Comparison of ENCODE assay signal across 12 mouse cellular contexts in genomic region chr1:81904056-81904455, GRCm38 (mm10).
DNase-seq lines count a peak whose midpoint lies in the region; ATAC-seq and TF ChIP-seq lines count a peak whose summit lies in the region.
"Had no signal": no experiment of that assay in that cellular context is flagged by ENCODE, and none has a peak within 500 bp of the region (broad histone marks: within the 10 kb centered on the region; RNA-seq: fewer than 3 reads in every experiment).

No protein-coding gene starts in this region.

- H3K9ac ChIP-seq in midbrain, embryonic 14.5 days (replicated peaks; ENCODE audit: low read length): no peak overlapping the region
- no peak overlapping the region for H3K9ac ChIP-seq in midbrain, embryonic 16.5 days (ENCODE audit: low read depth, low read length)
- H3K9ac ChIP-seq in limb, embryonic 14.5 days (ENCODE audit: low read depth, low read length, severe bottlenecking): no peak overlapping the region
- H3K9ac ChIP-seq in stomach, postnatal 0 days (ENCODE audit: low read length): no peak overlapping the region
- H3K9ac ChIP-seq: forebrain, embryonic 15.5 days; heart, embryonic 15.5 days had no signal

- no peak for DNase-seq in gastrocnemius, adult 2 months
- DNase-seq in gastrocnemius, postnatal 36 days: no peak
- DNase-seq in midbrain, embryonic 14.5 days: peak; percentile 1
- DNase-seq in limb, embryonic 14.5 days (ENCODE audit: low spot score): peak; percentile 18
- DNase-seq in stomach, postnatal 0 days (ENCODE audit: low spot score): peak; percentile 58
- DNase-seq in thymus, adult 2 months: no peak

- no peak for TF ChIP-seq POLR2A in limb, embryonic 14.5 days (IDR thresholded peaks at IDR 0.05; ENCODE audit: borderline replicate concordance, extremely low read depth, insufficient read depth, insufficient read length)
- TF ChIP-seq POLR2A in thymus, adult 2 months (IDR thresholded peaks at IDR 0.05; ENCODE audit: control insufficient read depth, extremely low read depth, insufficient read depth, low read length, poor library complexity): no peak

- H3K4me1 ChIP-seq in midbrain, embryonic 14.5 days (ENCODE audit: control insufficient read depth, insufficient read depth, low read length): no peaks in the 10 kb centered on the region
- no peaks in the 10 kb centered on the region for H3K4me1 ChIP-seq in midbrain, embryonic 16.5 days (ENCODE audit: control insufficient read depth, insufficient read depth, low read length)
- H3K4me1 ChIP-seq in limb, embryonic 14.5 days (ENCODE audit: control insufficient read depth, insufficient read depth, low read length): peaks cover 4% of the 10 kb centered on the region; the same call in 1 of the 2 replicates
- no peaks in the 10 kb centered on the region for H3K4me1 ChIP-seq in stomach, postnatal 0 days (replicated peaks; ENCODE audit: control insufficient read depth, insufficient read depth)
- H3K4me1 ChIP-seq in thymus, adult 2 months (replicated peaks; ENCODE audit: control insufficient read depth, insufficient read depth, low read length): no peaks in the 10 kb centered on the region
- H3K4me1 ChIP-seq: forebrain, embryonic 15.5 days; heart, embryonic 15.5 days had no signal

- WGBS in midbrain, embryonic 14.5 days: 88% methylated on average over 3 of the region's 3 CpGs
- WGBS in midbrain, embryonic 16.5 days: 80% methylated on average over 3 of the region's 3 CpGs
- WGBS in limb, embryonic 14.5 days: 46% methylated on average over 3 of the region's 3 CpGs
- WGBS in stomach, postnatal 0 days: 23% methylated on average over 3 of the region's 3 CpGs
- WGBS in thymus, adult 2 months: 91% methylated on average over 3 of the region's 3 CpGs

- H3K4me2 ChIP-seq in midbrain, embryonic 14.5 days (ENCODE audit: low read length): no peak overlapping the region
- H3K4me2 ChIP-seq in midbrain, embryonic 16.5 days (ENCODE audit: low read length): no peak overlapping the region
- no peak overlapping the region for H3K4me2 ChIP-seq in limb, embryonic 14.5 days (replicated peaks; ENCODE audit: low read depth, low read length, severe bottlenecking)
- no peak overlapping the region for H3K4me2 ChIP-seq in stomach, postnatal 0 days (replicated peaks; ENCODE audit: low read depth)
- H3K4me2 ChIP-seq: forebrain, embryonic 15.5 days; heart, embryonic 15.5 days had no signal

- no peak for ATAC-seq in midbrain, embryonic 14.5 days (ENCODE audit: low FRiP score, low TSS enrichment)
- no peak for ATAC-seq in midbrain, embryonic 16.5 days
- ATAC-seq in limb, embryonic 14.5 days (ENCODE audit: low FRiP score, low read depth): peak; percentile 44
- ATAC-seq in stomach, postnatal 0 days (ENCODE audit: low FRiP score, low TSS enrichment): peak; percentile 93
- no peak for ATAC-seq in frontal cortex, adult (ENCODE audit: low TSS enrichment)
- ATAC-seq: forebrain, embryonic 15.5 days had no signal

- H3K27me3 ChIP-seq in midbrain, embryonic 14.5 days (ENCODE audit: control insufficient read depth, insufficient read depth, low read length): no peaks in the 10 kb centered on the region
- H3K27me3 ChIP-seq in midbrain, embryonic 16.5 days (ENCODE audit: control insufficient read depth, insufficient read depth, low read depth, low read length): no peaks in the 10 kb centered on the region
- no peaks in the 10 kb centered on the region for H3K27me3 ChIP-seq in limb, embryonic 14.5 days (ENCODE audit: control insufficient read depth, insufficient read depth, low read length)
- no peaks in the 10 kb centered on the region for H3K27me3 ChIP-seq in stomach, postnatal 0 days (ENCODE audit: control insufficient read depth, insufficient read depth, low read length)
- no peaks in the 10 kb centered on the region for H3K27me3 ChIP-seq in thymus, adult 2 months (ENCODE audit: control insufficient read depth, insufficient read depth, low read length)
- H3K27me3 ChIP-seq: forebrain, embryonic 15.5 days; heart, embryonic 15.5 days had no signal

- peak overlapping the region; percentile 67 for H3K27ac ChIP-seq in gastrocnemius, adult 2 months
- no peak overlapping the region for H3K27ac ChIP-seq in midbrain, embryonic 14.5 days (replicated peaks; ENCODE audit: low read depth, low read length)
- no peak overlapping the region for H3K27ac ChIP-seq in midbrain, embryonic 16.5 days (ENCODE audit: low read length)
- peak overlapping the region; percentile 63; the same call in 1 of the 2 replicates for H3K27ac ChIP-seq in limb, embryonic 14.5 days (replicated peaks; ENCODE audit: low read depth, low read length)
- no peak overlapping the region for H3K27ac ChIP-seq in stomach, postnatal 0 days (replicated peaks)
- H3K27ac ChIP-seq in thymus, adult 2 months (ENCODE audit: control insufficient read depth, insufficient read depth, low read length): no peak overlapping the region
- H3K27ac ChIP-seq: forebrain, embryonic 15.5 days; heart, embryonic 15.5 days; macrophage had no signal

- H3K9me3 ChIP-seq in midbrain, embryonic 14.5 days (ENCODE audit: control insufficient read depth, low read length): no peaks in the 10 kb centered on the region
- no peaks in the 10 kb centered on the region for H3K9me3 ChIP-seq in midbrain, embryonic 16.5 days (replicated peaks; ENCODE audit: control insufficient read depth, low read length, poor library complexity, severe bottlenecking)
- H3K9me3 ChIP-seq in limb, embryonic 14.5 days (ENCODE audit: control insufficient read depth, low read length): no peaks in the 10 kb centered on the region
- H3K9me3 ChIP-seq in stomach, postnatal 0 days (ENCODE audit: control insufficient read depth, low read length): no peaks in the 10 kb centered on the region
- H3K9me3 ChIP-seq: forebrain, embryonic 15.5 days; heart, embryonic 15.5 days had no signal

- no peak for TF ChIP-seq EP300 in stomach, postnatal 0 days (optimal IDR thresholded peaks at IDR 0.05)

- TF ChIP-seq CTCF in gastrocnemius, adult 2 months (IDR thresholded peaks at IDR 0.05): no peak
- TF ChIP-seq CTCF in stomach, postnatal 0 days (IDR thresholded peaks at IDR 0.05; ENCODE audit: low read depth): no peak
- no peak for TF ChIP-seq CTCF in thymus, adult 2 months (IDR thresholded peaks at IDR 0.05; ENCODE audit: borderline replicate concordance, control insufficient read depth, extremely low read depth, insufficient read depth, low read length, poor library complexity)

- H3K4me3 ChIP-seq in gastrocnemius, adult 2 months: peak overlapping the region; percentile 1; the same call in 1 of the 2 replicates
- H3K4me3 ChIP-seq in midbrain, embryonic 14.5 days (replicated peaks; ENCODE audit: low read depth, low read length): no peak overlapping the region
- no peak overlapping the region for H3K4me3 ChIP-seq in midbrain, embryonic 16.5 days (ENCODE audit: low read depth, low read length)
- H3K4me3 ChIP-seq in limb, embryonic 14.5 days (replicated peaks; ENCODE audit: low read length): no peak overlapping the region
- H3K4me3 ChIP-seq in stomach, postnatal 0 days (ENCODE audit: low read depth, low read length): no peak overlapping the region
- no peak overlapping the region for H3K4me3 ChIP-seq in thymus, adult 2 months (ENCODE audit: control insufficient read depth, insufficient read depth, low read length)
- H3K4me3 ChIP-seq: forebrain, embryonic 15.5 days; heart, embryonic 15.5 days; myocyte had no signal

- H3K36me3 ChIP-seq in midbrain, embryonic 14.5 days (ENCODE audit: control insufficient read depth, insufficient read depth, low read length): no peaks in the 10 kb centered on the region
- H3K36me3 ChIP-seq in midbrain, embryonic 16.5 days (ENCODE audit: control insufficient read depth, insufficient read depth, low read length): no peaks in the 10 kb centered on the region
- no peaks in the 10 kb centered on the region for H3K36me3 ChIP-seq in limb, embryonic 14.5 days (ENCODE audit: control insufficient read depth, insufficient read depth, low read length)
- H3K36me3 ChIP-seq in stomach, postnatal 0 days (ENCODE audit: control insufficient read depth, insufficient read depth, low read length): no peaks in the 10 kb centered on the region
- no peaks in the 10 kb centered on the region for H3K36me3 ChIP-seq in thymus, adult 2 months (ENCODE audit: control insufficient read depth, insufficient read depth, low read length)
- H3K36me3 ChIP-seq: forebrain, embryonic 15.5 days; heart, embryonic 15.5 days had no signal

- intact Hi-C loops in gastrocnemius, adult 2 months (cut with DNase I): loop anchor here (10.0 kb wide), 1 partner anchor 221 kb away; no protein-coding TSS in a partner anchor
- intact Hi-C loops in gastrocnemius, postnatal 36 days (cut with DNase I): no loop called here

Comparison
In these comparisons a context has a peak if more than half of its experiments do, and no peak if none do; other contexts are left out.
1. DNase-seq: peak in midbrain, embryonic 14.5 days (single experiment), limb, embryonic 14.5 days (single experiment) and stomach, postnatal 0 days (single experiment); none in gastrocnemius, adult 2 months (single experiment), gastrocnemius, postnatal 36 days (0 of 2) and thymus, adult 2 months (single experiment).
2. H3K27ac ChIP-seq: peak in gastrocnemius, adult 2 months (single experiment) and limb, embryonic 14.5 days (single experiment); none in midbrain, embryonic 14.5 days (single experiment), midbrain, embryonic 16.5 days (single experiment), stomach, postnatal 0 days (single experiment) and thymus, adult 2 months (single experiment).
3. ATAC-seq: peak in limb, embryonic 14.5 days (single experiment) and stomach, postnatal 0 days (single experiment); none in midbrain, embryonic 14.5 days (single experiment), midbrain, embryonic 16.5 days (single experiment) and frontal cortex, adult (single experiment).